ENCODE assay signal across 8 mouse cellular contexts in the genomic region with DNA sequence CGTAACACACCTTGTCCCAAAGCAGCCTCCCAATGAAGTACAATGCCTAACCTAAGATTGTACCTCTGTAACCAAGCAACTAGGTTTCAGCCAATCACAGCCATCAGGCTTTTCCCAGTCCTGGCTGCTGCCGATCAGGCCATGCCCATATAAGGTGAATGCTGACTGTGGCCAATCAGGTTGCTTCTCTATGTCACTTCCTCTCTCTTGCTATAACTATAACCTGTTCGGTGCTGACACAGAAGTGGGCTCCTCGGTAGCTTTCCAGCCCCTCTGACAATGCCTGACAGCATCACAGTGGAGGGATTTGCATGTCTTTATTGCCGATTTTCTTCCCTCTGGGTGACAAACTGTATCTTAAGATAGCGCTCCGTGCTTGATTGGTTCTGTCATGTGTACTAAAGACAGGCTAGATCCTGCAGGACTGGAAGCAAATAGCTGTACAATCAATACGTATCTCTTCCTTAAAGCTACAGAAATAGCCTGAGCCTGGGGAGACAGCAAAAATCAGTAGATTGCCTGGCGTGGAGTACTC.
DNase-seq lines count a peak whose midpoint lies in the region; ATAC-seq and TF ChIP-seq lines count a peak whose summit lies in the region.

No protein-coding gene starts in this region.

- no peaks in the 10 kb centered on the region for H3K27me3 ChIP-seq in heart, adult 2 months (ENCODE audit: control insufficient read depth, insufficient read depth, low read length)
- H3K27me3 ChIP-seq in kidney, adult 2 months (replicated peaks; ENCODE audit: control insufficient read depth, insufficient read depth, low read length): no peaks in the 10 kb centered on the region
- no peaks in the 10 kb centered on the region for H3K27me3 ChIP-seq in neural tube, embryonic 15.5 days (replicated peaks)

- WGBS in heart, adult 2 months: 36% methylated on average over 9 of the region's 9 CpGs
- 65% methylated on average over 9 of the region's 9 CpGs for WGBS in kidney, adult 2 months
- WGBS in neural tube, embryonic 15.5 days: 39% methylated on average over 9 of the region's 9 CpGs

- TF ChIP-seq EP300 in heart, adult 2 months (IDR thresholded peaks at IDR 0.05; ENCODE audit: insufficient read depth, low read depth, low read length): no peak

- TF ChIP-seq POLR2A in heart, adult 2 months (IDR thresholded peaks at IDR 0.05; ENCODE audit: insufficient read depth, low read depth, low read length): 0 out of 2 replicates have a peak, but pooled peaks have one; percentile 26
- no peak for TF ChIP-seq POLR2A in kidney, adult 2 months (IDR thresholded peaks at IDR 0.05; ENCODE audit: low read depth, low read length)

- no peaks in the 10 kb centered on the region for H3K9me3 ChIP-seq in neural tube, embryonic 15.5 days (replicated peaks)

- ATAC-seq in common myeloid progenitor, adult 5-6 weeks (replicated peaks; ENCODE audit: low read depth, poor library complexity, severe bottlenecking): 0 out of 2 replicates have a peak, but pooled peaks have one; percentile 39
- ATAC-seq in neural tube, embryonic 15.5 days (ENCODE audit: low FRiP score): peak; percentile 99
- no peak for ATAC-seq in erythroblast, adult 5-6 weeks (replicated peaks; ENCODE audit: low FRiP score, poor library complexity, severe bottlenecking)
- no peak for ATAC-seq in activated CD4-positive, CD25-positive, alpha-beta regulatory T cell, adult 4 months

- peak overlapping the region; percentile 24; the same call in 1 of the 2 replicates for H3K4me3 ChIP-seq in heart, adult 2 months
- H3K4me3 ChIP-seq in kidney, adult 2 months (ENCODE audit: insufficient read depth, low read depth, low read length): peak overlapping the region; percentile 54
- peak overlapping the region; percentile 42 for H3K4me3 ChIP-seq in neural tube, embryonic 15.5 days (replicated peaks)

- peak overlapping the region; percentile 65 for H3K27ac ChIP-seq in heart, adult 2 months
- peak overlapping the region; percentile 66; the same call in 1 of the 2 replicates for H3K27ac ChIP-seq in kidney, adult 2 months (ENCODE audit: insufficient read depth, low read depth, low read length)
- peak overlapping the region; percentile 95 for H3K27ac ChIP-seq in neural tube, embryonic 15.5 days (replicated peaks)

- H3K4me1 ChIP-seq in heart, adult 2 months (ENCODE audit: control insufficient read depth, insufficient read depth, low read length): peaks cover 2% of the 10 kb centered on the region
- H3K4me1 ChIP-seq in kidney, adult 2 months (ENCODE audit: control insufficient read depth, insufficient read depth, low read length): 0 out of 2 replicates have a peak, but pooled peaks cover 4% of the 10 kb centered on the region
- H3K4me1 ChIP-seq in neural tube, embryonic 15.5 days: peaks cover 13% of the 10 kb centered on the region

- no peak overlapping the region for H3K9ac ChIP-seq in heart, adult 2 months (ENCODE audit: low read depth, low read length)
- peak overlapping the region; percentile 45 for H3K9ac ChIP-seq in neural tube, embryonic 15.5 days (replicated peaks)

- DNase-seq in WW6 (ENCODE audit: low read depth, low spot score): peak; percentile 79
- DNase-seq in heart, adult 2 months: peak in 1 of 2 experiments; percentile 47
- peak; percentile 53 for DNase-seq in kidney, adult 2 months
- peak; percentile 79 to 85 for DNase-seq in left cerebral cortex, postnatal 36 days (ENCODE audit: low spot score in 2 of 2)

- TF ChIP-seq CTCF in heart, adult 2 months (IDR thresholded peaks at IDR 0.05): no peak
- no peak for TF ChIP-seq CTCF in kidney, adult 2 months (conservative IDR thresholded peaks at IDR 0.05; ENCODE audit: insufficient read depth, insufficient read length, low read depth, low read length)

- peak overlapping the region; percentile 52 for H3K4me2 ChIP-seq in neural tube, embryonic 15.5 days

- intact Hi-C loops in heart, adult 2 months (cut with DNase I): no loop called here
- intact Hi-C loops in left cerebral cortex, postnatal 36 days (cut with DNase I): no loop called here

- H3K36me3 ChIP-seq in heart, adult 2 months (ENCODE audit: control insufficient read depth, insufficient read depth, low read length): peaks cover 2% of the 10 kb centered on the region
- no peaks in the 10 kb centered on the region for H3K36me3 ChIP-seq in kidney, adult 2 months (ENCODE audit: control insufficient read depth, insufficient read depth, low read length)
- no peaks in the 10 kb centered on the region for H3K36me3 ChIP-seq in neural tube, embryonic 15.5 days

- no peaks in the 10 kb centered on the region for H3K79me2 ChIP-seq in heart, adult 2 months (replicated peaks; ENCODE audit: control insufficient read depth, insufficient read depth, low read length)

Comparison
In these comparisons a context has a peak if more than half of its experiments do, and no peak if none do; other contexts are left out.
1. ATAC-seq: peak in common myeloid progenitor, adult 5-6 weeks (single experiment) and neural tube, embryonic 15.5 days (single experiment); none in erythroblast, adult 5-6 weeks (single experiment) and activated CD4-positive, CD25-positive, alpha-beta regulatory T cell, adult 4 months (single experiment).
2. Peak in every context shown above with its lines, with median percentiles within 50 percentile points of each other: H3K27ac ChIP-seq and H3K4me3 ChIP-seq.